Mouse (Mus musculus): ENCODE results near the gene Npas2.

The Npas2 gene

DNA sequence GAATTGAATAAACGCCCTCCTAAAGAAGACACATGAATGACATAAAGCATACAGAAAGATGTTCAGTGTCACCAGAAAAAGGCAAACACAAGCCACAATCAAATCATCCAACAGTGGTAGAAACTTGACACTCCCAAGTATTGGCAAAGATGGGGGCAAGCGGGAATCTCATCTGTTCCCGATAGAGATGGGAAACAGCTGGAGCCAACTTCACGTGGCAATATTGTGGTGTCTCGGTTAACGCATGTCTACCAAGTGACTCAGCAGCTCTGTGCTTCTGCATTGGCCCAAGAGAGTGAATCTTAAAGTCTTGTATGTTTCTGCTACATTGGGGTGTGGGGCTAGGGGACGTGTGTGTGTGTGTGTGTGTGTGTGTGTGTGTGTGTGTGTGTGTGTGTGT, 89.8 kb downstream of the Npas2 start:
- DNase-seq (ENCODE audit: low read depth, low spot score) = no peak

DNA sequence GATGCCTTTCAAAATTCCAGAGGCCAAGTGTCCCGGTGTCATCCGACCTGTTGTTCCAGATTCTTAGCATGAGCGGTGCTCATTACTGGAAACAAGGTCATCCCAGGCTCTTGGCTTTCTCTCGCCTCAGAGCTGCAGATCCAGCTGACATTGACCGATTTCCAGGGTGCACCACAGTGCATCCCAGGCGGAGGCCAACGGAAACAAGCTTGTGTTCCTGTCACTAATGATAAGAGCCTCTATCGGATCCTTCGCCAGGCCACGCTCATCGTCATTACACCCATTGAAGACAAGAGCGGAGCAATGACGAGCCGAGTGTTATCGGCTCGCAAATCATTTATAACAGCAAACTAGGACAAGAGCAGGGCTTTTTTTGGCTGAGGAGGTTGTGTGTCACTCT, 91.3 kb downstream of the Npas2 start:
- no peak for DNase-seq (ENCODE audit: low read depth, low spot score)

DNA sequence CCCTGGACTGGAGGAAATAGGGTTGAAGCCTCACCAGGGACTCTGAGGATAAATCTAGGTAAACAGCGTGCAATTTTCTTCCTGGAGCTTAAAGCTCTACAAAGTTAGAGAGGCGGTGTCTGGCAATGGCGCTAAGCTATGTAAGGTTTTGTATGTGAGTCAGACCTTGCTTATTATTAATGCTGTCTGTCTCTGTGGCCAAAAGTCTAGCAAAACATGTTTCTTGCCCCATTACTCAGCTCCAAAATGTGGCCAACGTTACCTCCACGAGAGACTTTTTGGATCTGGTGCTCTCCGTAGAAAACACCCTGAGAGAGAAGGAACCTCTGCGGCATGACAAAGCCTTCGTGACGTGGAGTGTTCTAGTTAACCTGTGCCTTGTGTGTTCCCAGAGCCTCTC, 93.5 kb downstream of the Npas2 start:
- no peak for DNase-seq (ENCODE audit: low read depth, low spot score)

- no peak for DNase-seq (ENCODE audit: low read depth, low spot score)
Measured at GRCm38 (mm10) chr1:39287831-39288230, 94.3 kb downstream of the Npas2 start.

GRCm38 (mm10) chr1:39288425-39288824, 94.9 kb downstream of the Npas2 start:
- DNase-seq (ENCODE audit: low read depth, low spot score) = no peak

GRCm38 (mm10) chr1:39292001-39292400, 98.5 kb downstream of the Npas2 start:
- DNase-seq (ENCODE audit: low read depth, low spot score) = no peak

DNA sequence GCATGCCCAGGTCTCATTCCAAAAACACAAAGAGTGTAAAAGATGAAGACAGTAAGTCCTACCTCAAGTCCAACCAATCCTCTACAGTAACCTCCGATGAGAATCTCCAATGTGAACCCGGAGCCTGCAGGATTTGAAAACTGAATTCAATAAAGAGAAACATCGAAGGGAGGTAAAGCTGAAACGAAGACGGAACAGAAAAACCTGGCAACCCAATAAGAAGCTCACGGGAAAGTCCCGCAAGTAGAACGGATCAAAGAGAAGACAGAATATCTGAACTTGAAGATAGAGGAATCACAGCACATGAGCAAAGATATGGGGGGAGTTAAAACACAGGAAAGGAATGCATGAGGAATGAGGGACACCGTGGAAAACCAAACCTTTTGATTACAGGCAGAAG, 104.8 kb downstream of the Npas2 start:
- DNase-seq (ENCODE audit: low read depth, low spot score) = no peak

DNA sequence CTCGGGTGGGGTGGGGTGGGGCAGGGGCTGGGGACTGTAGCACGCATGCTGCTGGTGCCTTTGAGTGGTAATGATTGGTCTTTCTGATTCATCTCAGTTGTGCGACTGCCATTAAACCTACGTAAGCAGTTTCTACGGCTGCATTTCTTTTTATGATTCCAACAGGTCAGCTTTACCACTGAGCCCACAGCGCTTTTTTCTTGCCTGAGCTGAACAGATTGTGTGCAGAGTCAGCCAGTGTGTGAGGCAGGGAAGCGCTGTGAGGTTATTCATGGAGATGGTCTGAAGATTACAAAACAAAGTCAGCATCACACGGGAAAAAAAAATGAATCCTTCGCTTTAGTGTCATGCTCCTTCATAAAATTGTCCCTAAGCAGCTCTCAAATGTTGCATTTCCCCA, 106.7 kb downstream of the Npas2 start:
- DNase-seq (ENCODE audit: low read depth, low spot score) = no peak

GRCm38 (mm10) chr1:39300676-39301075, 107.1 kb downstream of the Npas2 start:
- no peak for DNase-seq (ENCODE audit: low read depth, low spot score)

DNA sequence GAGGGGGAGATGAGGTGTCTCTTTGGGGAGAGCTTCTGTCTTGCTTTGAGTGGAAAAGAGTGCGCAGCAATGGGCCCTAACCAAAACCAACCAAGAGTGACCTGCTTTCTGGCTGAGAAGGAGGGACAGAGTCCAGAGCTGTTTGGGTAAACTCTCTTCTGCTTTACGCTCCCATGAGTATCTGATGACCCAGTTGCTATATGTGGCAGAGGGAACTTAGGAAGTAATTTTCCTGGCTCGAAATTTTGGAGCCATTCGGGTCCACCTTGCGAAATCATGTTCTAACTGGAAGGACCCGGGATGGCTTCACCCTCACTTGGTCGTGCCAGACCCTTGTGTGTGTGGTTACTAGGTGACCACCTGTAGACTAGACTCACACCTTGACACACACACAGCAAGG, 108.7 kb downstream of the Npas2 start:
- no peak for DNase-seq (ENCODE audit: low read depth, low spot score)

DNA sequence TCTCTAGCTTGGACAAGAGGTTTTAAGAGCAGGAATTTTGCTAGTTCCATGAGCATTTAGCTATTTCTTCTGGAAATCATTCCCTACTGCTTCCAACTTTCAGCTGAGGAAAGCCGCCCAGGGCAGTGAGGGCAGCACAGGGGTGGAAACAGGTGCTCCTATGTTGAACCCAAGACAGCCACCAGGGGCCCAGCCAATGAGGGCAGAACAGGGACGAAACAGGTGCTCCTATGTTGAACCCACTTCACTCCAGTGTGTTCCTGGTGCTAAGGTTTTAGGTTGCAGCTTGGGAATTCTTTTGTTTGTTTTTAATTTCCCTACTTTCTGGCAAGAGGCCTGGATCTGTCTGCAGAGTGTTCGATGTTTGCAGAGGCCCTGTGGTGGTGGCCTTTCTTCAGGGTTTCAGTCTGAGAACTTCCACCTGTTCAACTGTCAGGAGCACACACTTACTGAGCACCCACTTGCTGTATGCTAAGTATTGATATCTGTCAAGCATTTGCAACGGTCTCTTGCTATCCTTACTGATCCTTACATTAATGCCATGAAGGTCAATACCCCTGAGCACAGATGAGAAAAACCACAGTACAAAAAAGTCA, 109.6 kb downstream of the Npas2 start:
- DNase-seq (ENCODE audit: low read depth, low spot score) = no peak

DNA sequence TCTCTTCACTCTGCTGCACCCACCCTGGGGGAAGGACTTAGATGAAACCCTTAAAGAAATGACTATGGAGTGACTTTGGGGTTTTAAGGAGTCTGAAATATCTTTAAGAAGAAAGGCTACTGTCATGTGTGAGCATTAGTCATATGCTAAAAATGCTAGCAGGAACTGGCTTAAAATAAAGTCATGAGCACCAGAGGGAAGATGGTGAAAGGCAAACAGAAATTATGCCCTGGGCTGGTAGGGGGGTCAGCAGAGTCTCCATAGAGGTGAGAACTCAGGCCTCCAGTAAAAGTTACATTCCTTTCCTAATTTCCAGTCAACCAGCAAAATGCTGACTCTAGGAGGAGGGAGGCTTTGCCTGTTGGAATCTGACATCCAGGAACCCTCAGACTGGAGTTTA, 113.8 kb downstream of the Npas2 start:
- DNase-seq (ENCODE audit: low read depth, low spot score) = no peak

GRCm38 (mm10) chr1:39307971-39308370, 114.4 kb downstream of the Npas2 start:
- no peak for DNase-seq (ENCODE audit: low read depth, low spot score)

GRCm38 (mm10) chr1:39309548-39309947, 116.0 kb downstream of the Npas2 start:
- no peak for DNase-seq (ENCODE audit: low read depth, low spot score)

GRCm38 (mm10) chr1:39312345-39312967, 118.9 kb downstream of the Npas2 start:
- DNase-seq (ENCODE audit: low read depth, low spot score) = peak; percentile 20

GRCm38 (mm10) chr1:39313352-39314245, 120.1 kb downstream of the Npas2 start:
- no peak for DNase-seq (ENCODE audit: low read depth, low spot score)

DNA sequence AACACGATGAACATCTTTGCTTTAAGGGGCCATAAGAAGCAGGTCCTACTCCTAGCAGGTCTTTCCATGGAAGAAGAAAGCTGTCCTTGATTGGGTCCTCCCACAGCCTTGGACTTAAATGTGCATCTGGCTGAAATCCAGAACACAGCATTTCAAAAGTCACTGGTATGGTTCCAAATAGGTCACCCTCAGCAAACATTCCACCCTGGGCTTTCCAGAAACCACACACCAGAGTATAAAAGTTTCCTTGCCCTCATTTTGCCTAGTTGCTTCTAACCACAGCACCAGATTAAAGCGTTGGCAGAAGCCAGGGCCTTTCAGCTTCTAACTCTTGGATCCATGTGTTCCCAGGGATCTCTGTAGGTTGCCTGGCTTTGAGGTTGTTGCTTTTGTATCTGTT, 124.4 kb downstream of the Npas2 start:
- no peak for DNase-seq (ENCODE audit: low read depth, low spot score)

DNA sequence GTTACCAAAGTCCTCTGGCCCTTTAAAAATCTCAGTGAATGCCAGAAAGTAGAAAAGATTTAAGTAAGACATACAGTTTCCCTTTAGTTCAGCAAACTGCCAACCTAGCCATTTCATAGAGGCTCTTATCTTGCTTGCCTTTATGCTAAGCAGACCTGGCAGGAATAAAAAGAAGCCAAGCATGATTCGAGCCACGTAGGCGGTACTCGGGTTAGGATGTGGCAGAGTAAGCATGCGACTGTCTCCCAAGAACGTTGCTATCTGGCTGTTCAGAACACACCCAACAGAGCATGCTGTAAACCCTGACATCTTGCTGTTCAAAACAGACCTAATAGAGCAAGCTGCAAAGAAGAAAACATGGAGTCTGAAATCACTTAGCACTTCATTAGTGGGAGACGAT, 125.3 kb downstream of the Npas2 start:
- DNase-seq (ENCODE audit: low read depth, low spot score) = no peak

- DNase-seq (ENCODE audit: low read depth, low spot score) = no peak
Measured at GRCm38 (mm10) chr1:39321954-39322353, 128.4 kb downstream of the Npas2 start.

DNA sequence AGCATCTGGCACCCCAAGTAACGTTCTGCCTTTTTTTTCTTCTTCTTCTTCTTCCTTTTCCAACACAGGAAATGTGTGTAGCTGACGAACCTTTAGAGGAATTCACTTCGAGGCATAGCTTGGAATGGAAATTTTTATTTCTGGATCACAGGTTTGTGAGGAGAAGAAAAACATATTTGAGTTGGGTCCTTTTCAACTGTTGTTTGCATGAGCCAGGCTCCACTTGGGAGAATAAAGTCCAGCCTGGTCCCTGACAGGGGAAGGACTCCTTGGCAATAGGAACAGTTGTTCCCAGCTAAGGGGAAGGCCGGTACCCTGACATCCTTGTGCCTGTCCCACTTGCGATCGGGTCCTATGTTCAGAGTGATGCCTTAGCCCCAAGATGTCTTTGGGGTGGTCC, 131.7 kb downstream of the Npas2 start:
- DNase-seq (ENCODE audit: low read depth, low spot score) = no peak

- DNase-seq (ENCODE audit: low read depth, low spot score) = no peak
Measured at GRCm38 (mm10) chr1:39327546-39327945, 134.0 kb downstream of the Npas2 start.

- no peak for DNase-seq (ENCODE audit: low read depth, low spot score)
Measured at GRCm38 (mm10) chr1:39330857-39331594, 137.5 kb downstream of the Npas2 start.

All from forelimb bud, embryonic 11.5 days (tissue).